Mouse (Mus musculus) liver, adult 2 months (tissue): Measurements from ENCODE around the gene Il23a.

Experiments
- CTCF ChIP-seq: fragments of 200-500 bp; IDR thresholded peaks from 2 replicates; pipeline ENCODE4 v1.5.1; 2011; ENCODE audit warnings: low read depth, low read length, control low read depth
- POLR2A ChIP-seq: fragments of 200-500 bp; IDR thresholded peaks from 2 replicates; pipeline ENCODE4 v1.6.1; 2011; ENCODE audit warnings: low read length, control low read depth; ENCODE audit not compliant: insufficient read depth; ENCODE audit errors: extremely low read depth

DNA sequence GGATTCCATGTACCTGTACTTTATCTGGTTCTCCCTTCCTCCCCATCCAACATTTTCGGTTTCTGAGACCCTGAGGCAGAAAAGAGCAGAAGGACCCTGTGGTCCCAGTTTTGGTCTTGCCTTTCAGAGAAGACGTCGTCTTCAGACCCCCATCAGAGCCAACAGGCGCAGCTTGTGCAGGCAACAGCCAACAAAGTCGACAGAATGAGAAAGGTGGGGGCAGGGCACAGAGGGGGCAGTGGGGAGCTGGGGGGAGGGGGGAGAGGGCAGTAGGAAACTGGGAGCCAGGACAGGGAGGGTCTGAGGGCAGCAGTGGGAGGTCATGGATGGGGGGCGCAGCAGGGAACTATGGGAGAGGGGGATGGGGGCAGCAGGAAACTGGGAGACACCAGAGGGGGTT, 20.4 kb downstream of the Il23a start:
- TF ChIP-seq POLR2A: no peak
- TF ChIP-seq CTCF: no peak
